Comparison of ENCODE assay signal across 14 mouse cellular contexts in genomic region chr1:187665901-187666600, GRCm38 (mm10). TPM values are rescaled to one million over a fixed set of nuclear protein-coding genes. Genes with fewer than 3 reads are reported as not detected.
"Had no signal": no experiment of that assay in that cellular context is flagged by ENCODE, and none has a peak within 500 bp of the region (broad histone marks: within the 10 kb centered on the region; RNA-seq: fewer than 3 reads in every experiment).

No protein-coding gene starts in this region.

- H3K27me3 ChIP-seq: limb, embryonic 13.5 days; neural tube, embryonic 13.5 days had no signal

- DNase-seq: kidney, adult 9 months; kidney, postnatal 4 days; left cerebral cortex, postnatal 4 days; lung, adult 18-20 months; right cerebral cortex, adult 18-20 months; right cerebral cortex, postnatal 25 days; thymus, postnatal 4 days had no signal

- H3K27ac ChIP-seq: kidney, postnatal 0 days; layer of hippocampus, adult 2 months; limb, embryonic 13.5 days; liver, embryonic 14.5 days; midbrain, embryonic 10.5 days; neural tube, embryonic 13.5 days had no signal

- H3K9me3 ChIP-seq: limb, embryonic 13.5 days; midbrain, embryonic 10.5 days; neural tube, embryonic 13.5 days had no signal

- H3K36me3 ChIP-seq: limb, embryonic 13.5 days; midbrain, embryonic 10.5 days; neural tube, embryonic 13.5 days had no signal

- H3K4me3 ChIP-seq: layer of hippocampus, adult 2 months; limb, embryonic 13.5 days; midbrain, embryonic 10.5 days; neural tube, embryonic 13.5 days had no signal

RNA-seq across cellular contexts. Expression of gene Esrrg, which starts 57.5 kb away (rescaled TPM):
- total RNA-seq: megakaryocyte progenitor cell, adult 5-6 weeks had no signal
